Mouse (Mus musculus) megakaryocyte, embryonic 14.5 days (primary cell): ENCODE data around the gene Cacng4. TPM values are rescaled to one million over a fixed set of nuclear protein-coding genes. Genes with fewer than 3 reads are reported as not detected.
A peak's percentile ranks its signal among the peaks of the same experiment; 100 is the strongest.

Experiments
- H3K27me3 ChIP-seq: replicated peaks from 2 replicates; pipeline ENCODE3; 2012; ENCODE audit warnings: inconsistent platforms
- H3K36me3 ChIP-seq: replicated peaks from 2 replicates; pipeline ENCODE3; 2012; ENCODE audit warnings: low read length, inconsistent platforms, mixed read lengths
- H3K4me1 ChIP-seq: 2 replicates; pipeline ENCODE4 v1.6.1; 2012; ENCODE audit warnings: inconsistent platforms
- H3K4me3 ChIP-seq: replicated peaks from 2 replicates; pipeline ENCODE3; 2012; ENCODE audit warnings: moderate library complexity, mild to moderate bottlenecking, inconsistent platforms
- H3K9me3 ChIP-seq: 2 replicates; pipeline ENCODE4 v1.6.1; 2012; ENCODE audit warnings: inconsistent platforms
- FLI1 ChIP-seq: IDR thresholded peaks from 2 replicates; pipeline ENCODE4 v1.6.1; 2012; ENCODE audit warnings: low read length, inconsistent platforms, mixed read lengths
- GATA1 ChIP-seq: IDR thresholded peaks from 3 replicates; pipeline ENCODE4 v1.6.1; 2012; ENCODE audit warnings: mixed read lengths, low read length, inconsistent platforms, borderline replicate concordance
- polyA plus RNA-seq: library from polyadenylated mRNA; stranded (reverse); fragments of >175 nt; gene quantifications from 2 replicates; pipeline ENCODE4 v1.2.3, GENCODE M21; 2012; ENCODE audit warnings: low replicate concordance; ENCODE audit not compliant: insufficient read depth

The Cacng4 gene
- polyA plus RNA-seq, 1 experiment, result 0.09 TPM

DNA sequence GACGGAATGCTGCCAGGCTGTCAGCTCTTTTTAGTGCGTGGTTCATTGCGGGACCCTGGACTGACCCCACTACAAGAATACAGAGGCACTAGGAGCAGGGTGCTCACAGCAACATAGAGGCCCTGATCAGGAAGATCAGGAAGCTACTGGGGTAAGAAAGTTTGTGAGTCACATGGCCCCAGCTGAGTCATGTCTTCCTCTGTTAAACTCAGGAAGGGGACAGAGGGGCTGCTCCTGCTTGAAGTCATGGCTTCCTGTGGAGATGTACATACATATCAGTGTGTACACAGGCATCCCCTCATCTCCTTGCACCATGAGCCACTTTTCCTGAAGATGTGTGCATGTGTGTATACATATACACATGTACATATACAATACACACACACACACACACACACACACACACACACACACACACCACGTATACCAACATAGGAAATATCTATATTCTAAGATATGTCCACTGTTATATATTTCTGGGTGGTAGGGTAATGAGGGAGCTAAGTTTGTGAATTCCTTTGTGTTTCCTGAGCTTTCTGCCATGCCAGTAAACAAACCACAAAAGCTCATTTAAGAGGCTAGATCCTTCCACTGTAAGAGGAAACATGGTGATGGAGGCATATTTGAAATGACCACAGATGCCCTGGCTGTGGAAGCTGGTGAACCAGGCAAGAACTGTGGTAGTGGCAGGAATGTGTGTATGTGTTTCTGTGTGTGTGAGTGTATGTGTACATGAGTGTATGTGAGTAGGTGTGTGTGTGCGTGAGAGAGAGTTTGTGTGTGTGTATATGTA lies 45.9 kb downstream of the Cacng4 start:
- Histone ChIP-seq H3K4me1 (peaks cover 54% of the 10 kb centered on the region), H3K36me3 (peaks cover 2% of the 10 kb centered on the region), H3K27me3 (peaks cover 18% of the 10 kb centered on the region), H3K4me3 (peak overlapping the region; percentile 71), H3K9me3 (peaks cover 11% of the 10 kb centered on the region)
- TF ChIP-seq FLI1 (no peak), GATA1 (no peak)

DNA sequence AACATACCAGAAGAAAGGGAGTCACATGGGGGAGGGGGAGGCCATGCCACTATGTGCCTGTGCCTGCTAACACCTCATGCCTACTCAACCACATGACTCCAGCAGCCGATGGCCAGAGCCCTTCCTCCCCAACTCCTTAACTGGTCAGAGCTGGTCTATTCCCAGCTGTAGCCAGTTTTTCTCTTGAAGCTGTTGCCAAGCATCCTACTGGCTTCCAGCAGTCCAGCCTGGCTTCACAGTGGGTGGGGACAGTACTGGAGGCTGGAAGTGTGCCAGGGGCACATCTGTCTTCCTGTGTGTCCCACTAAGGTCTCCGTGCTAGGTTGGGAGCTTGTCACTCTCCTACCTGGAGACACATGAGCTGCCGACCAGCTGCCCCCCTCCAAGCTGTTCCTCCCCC lies 51.3 kb downstream of the Cacng4 start:
- Histone ChIP-seq H3K27me3 (peaks cover 40% of the 10 kb centered on the region), H3K36me3 (peaks cover 2% of the 10 kb centered on the region), H3K4me3 (peak overlapping the region; percentile 8), H3K9me3 (peaks cover 8% of the 10 kb centered on the region), H3K4me1 (peaks cover 80% of the 10 kb centered on the region)
- TF ChIP-seq GATA1 (no peak), FLI1 (no peak)

DNA sequence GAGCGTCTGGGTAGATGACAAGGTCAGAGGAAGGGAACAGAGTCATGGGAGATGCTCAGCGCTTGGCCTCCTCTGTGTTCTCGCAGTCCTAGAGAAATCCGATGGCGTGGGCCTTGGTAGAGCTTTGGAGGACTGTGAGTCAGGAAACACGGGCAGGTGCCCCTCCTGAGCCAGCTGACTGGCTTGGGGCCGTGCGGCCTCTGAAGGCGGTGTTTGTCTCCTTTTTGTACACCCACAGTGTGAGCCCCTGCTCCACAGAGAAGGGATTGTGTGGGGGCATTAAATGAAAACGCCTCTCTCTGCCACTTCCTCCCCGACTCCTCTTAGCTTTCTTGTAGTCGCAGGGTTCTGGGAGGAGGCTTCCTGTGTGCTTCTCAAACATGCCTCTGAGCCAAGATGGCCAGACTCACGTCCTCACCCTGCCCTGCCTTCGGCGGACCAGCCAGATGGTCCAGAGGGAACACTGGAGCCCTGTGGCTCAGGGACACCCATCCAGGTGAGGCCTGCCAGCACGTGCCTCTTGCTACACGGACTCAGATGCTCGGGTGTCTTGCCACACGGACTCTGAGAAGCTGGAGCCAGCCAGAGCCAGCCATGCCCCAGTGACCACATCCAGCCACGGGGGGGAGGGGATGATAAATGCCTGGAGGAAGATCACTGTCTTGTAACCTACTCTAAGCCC lies 55.8 kb downstream of the Cacng4 start:
- TF ChIP-seq GATA1, result no peak
- Histone ChIP-seq H3K27me3 (peaks cover 62% of the 10 kb centered on the region), H3K4me3 (no peak overlapping the region), H3K4me1 (peaks cover 76% of the 10 kb centered on the region), H3K36me3 (no peaks in the 10 kb centered on the region), H3K9me3 (peaks cover 4% of the 10 kb centered on the region)

DNA sequence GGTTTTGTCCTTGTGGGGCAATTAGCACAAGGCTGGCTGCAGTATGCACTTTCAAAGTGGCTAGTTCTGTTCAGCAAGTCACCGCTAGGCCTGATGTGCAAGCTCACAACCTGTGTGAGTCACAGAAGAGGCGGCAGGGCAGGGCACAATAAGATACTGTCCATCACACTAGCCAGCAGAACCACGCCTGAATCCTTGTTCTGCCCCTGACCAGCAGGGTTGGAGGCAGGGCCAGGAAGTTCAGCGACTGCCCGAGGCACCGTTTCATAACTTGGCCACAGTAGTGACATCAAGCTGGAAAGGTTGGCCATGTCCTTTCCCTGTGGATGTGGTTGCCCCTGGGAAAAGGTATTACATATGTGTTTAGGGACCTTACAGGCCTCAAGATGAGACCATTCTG lies 56.5 kb downstream of the Cacng4 start:
- H3K4me3 ChIP-seq, result peak overlapping the region; percentile 51
- H3K4me1 ChIP-seq, result peaks cover 69% of the 10 kb centered on the region
- no peaks in the 10 kb centered on the region for H3K36me3 ChIP-seq
- peaks cover 4% of the 10 kb centered on the region for H3K9me3 ChIP-seq
- H3K27me3 ChIP-seq, result peaks cover 62% of the 10 kb centered on the region
- TF ChIP-seq GATA1, result no peak
- TF ChIP-seq FLI1, result no peak

DNA sequence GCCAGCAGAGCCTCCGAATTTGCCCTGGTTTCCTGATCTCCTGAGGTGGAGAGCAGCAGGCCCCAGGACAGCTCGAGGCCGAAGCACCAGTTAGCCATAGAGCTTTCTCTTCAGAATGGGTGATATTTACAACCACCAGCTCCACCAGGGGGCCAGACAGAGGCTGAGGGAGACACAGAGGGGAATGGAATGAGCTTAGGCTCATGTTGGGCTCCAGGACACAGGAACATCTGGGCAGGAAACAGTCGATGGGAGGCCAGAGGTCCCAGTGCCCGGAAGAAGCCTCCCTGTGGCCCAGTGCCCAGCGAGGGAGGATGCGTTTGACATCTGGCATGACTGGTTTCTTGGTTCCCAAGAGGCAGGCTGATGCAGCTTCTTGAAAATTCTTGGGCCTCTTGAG lies 60.2 kb downstream of the Cacng4 start:
- H3K9me3 ChIP-seq, result peaks cover 4% of the 10 kb centered on the region
- no peak overlapping the region for H3K4me3 ChIP-seq
- H3K4me1 ChIP-seq, result peaks cover 53% of the 10 kb centered on the region
- H3K36me3 ChIP-seq, result no peaks in the 10 kb centered on the region
- no peak for TF ChIP-seq FLI1
- TF ChIP-seq GATA1, result no peak
- H3K27me3 ChIP-seq, result peaks cover 70% of the 10 kb centered on the region

DNA sequence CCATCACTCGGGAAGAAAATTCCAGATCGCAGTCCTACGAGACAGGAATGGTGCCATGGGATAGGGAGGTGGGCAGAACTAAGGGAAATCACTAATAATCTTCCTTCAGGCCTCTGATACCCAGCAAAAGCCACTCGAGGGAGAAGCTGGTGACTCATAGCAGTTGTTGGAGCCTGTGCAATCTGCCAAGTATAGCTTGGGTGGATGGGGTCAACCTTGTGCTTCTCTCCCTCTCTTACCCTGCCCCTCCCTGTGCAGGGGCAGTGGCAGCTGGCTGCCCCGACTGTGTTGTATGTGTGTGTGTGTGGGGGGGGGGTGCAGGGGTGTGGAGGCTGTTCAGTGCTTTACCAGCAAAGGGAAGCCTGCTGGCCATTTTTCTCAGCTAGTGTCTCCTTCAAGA lies 62.9 kb downstream of the Cacng4 start:
- Histone ChIP-seq H3K4me3 (no peak overlapping the region), H3K27me3 (peaks cover 73% of the 10 kb centered on the region), H3K36me3 (no peaks in the 10 kb centered on the region), H3K9me3 (peaks cover 4% of the 10 kb centered on the region), H3K4me1 (peaks cover 37% of the 10 kb centered on the region)
- TF ChIP-seq FLI1 (no peak), GATA1 (no peak)

DNA sequence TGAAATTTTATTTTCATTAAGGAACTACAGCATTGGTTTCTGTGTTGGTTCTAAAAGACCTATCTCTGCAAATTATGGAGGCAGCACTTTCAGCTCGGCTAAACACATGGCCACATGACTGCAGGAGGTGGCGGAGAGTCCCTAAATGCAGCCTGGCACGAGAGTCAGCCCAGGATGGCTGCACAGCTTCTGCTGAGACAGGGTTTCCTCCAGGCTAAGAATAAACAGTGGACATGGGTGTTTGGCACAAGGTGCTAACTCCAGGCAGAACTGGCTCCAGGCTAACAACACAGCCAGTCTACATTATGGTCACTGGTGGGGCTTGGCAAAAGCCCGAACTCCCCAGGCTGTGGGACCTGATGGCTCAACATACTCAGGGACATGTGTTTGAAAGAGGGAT lies 63.4 kb downstream of the Cacng4 start:
- Histone ChIP-seq H3K36me3 (no peaks in the 10 kb centered on the region), H3K4me1 (peaks cover 36% of the 10 kb centered on the region), H3K9me3 (peaks cover 4% of the 10 kb centered on the region), H3K4me3 (no peak overlapping the region), H3K27me3 (peaks cover 71% of the 10 kb centered on the region)
- TF ChIP-seq FLI1, result no peak
- no peak for TF ChIP-seq GATA1

DNA sequence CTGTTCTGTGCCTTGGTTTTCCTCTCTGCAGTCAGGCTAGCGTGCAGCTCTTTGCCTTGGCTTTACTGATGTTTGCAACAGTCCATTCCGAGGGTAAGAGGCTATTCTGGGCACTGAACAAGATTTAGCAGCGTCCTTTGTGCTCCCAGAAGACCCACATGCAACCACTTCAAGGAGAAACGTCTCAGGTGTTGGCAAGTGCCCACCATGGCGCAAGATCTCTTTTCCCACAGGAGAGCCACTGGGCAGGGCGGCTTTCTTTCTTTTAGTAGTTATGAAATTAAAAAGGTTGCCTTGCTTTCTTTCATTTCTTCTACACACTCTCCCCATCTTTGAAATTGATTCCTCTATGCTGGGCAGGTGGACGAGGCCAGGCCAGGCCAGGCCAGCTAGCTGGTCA lies 65.2 kb downstream of the Cacng4 start:
- TF ChIP-seq FLI1 (no peak), GATA1 (no peak)
- Histone ChIP-seq H3K36me3 (no peaks in the 10 kb centered on the region), H3K27me3 (peaks cover 76% of the 10 kb centered on the region), H3K4me1 (peaks cover 30% of the 10 kb centered on the region), H3K4me3 (no peak overlapping the region), H3K9me3 (0 out of 2 replicates have a peak, but pooled peaks cover under 1% of the 10 kb centered on the region)

DNA sequence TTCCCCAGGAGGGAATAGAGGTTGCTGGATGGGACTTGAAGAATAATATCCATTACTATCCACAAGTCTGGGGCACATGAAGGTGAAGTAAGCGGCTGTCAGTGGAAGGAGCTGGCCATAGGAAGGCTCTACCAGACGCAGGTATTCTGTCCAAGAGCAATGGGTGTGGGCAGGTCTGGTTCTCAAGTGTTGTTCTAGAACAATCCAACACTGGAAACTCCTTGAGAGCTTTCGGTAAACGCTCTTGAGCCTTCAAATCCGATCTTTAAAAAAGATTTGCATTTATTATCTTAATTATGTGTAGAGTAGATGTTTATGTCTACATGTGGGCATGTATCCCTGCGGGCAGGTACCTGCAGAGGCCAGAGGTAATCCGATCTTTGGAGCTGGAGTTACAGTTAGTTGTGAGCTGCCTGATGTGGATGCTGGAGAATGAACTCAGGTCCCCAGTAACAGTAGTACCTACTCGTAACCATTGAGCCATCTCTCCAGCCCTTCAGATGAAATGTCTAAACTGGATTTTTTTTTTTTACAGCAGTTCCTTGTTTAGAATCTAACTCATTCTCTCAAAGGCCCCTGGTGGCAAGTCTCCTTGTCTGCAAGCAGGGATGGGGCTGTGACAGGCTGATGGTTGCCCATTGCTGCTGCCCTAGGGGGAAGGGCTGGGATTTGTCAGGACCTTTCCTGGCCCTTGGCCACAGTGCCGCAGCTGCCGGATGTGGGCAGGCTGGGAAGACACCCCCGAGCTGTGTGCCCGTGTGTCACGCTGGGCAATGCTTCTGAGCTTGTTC lies 66.1 kb downstream of the Cacng4 start:
- peaks cover 3% of the 10 kb centered on the region; the same call in 1 of the 2 replicates for H3K9me3 ChIP-seq

More for the DNA sequence above, 66.1 kb downstream of the Cacng4 start:
- Histone ChIP-seq H3K4me1 (peaks cover 30% of the 10 kb centered on the region), H3K27me3 (peaks cover 74% of the 10 kb centered on the region), H3K4me3 (no peak overlapping the region), H3K36me3 (no peaks in the 10 kb centered on the region)
- TF ChIP-seq FLI1, result no peak
- no peak for TF ChIP-seq GATA1
